Mouse (Mus musculus) heart, postnatal 0 days (tissue): ENCODE measurements at regions not wholly inside any gene's neighbourhood (a gene's known extent, or its start where the extent isn't known, plus 50 kb on each side); places are given as distances from the start of the nearest gene placed in this dataset.

ENCODE experiments used
- ATAC-seq: fragments of 200-750 bp; cut with Nextera tagmentation; 2 replicates; pipeline ENCODE4 v1.8.0; 2017; ENCODE audit warnings: low read depth, moderate number of reproducible peaks, moderate library complexity; ENCODE audit not compliant: insufficient read depth
- DNase-seq: peaks from one replicate; pipeline ENCODE4 v3.0.0-alpha.2; 2016; ENCODE audit warnings: low spot score
- H3K27ac ChIP-seq: fragments of 300-500 bp; sonication (generic); 2 replicates; pipeline ENCODE4 v1.5.1; 2014; ENCODE audit warnings: low read depth, mild to moderate bottlenecking
- H3K27me3 ChIP-seq: fragments of 300-500 bp; sonication (generic); 2 replicates; pipeline ENCODE4 v1.6.1; 2014; ENCODE audit warnings: low read length, mixed read lengths; ENCODE audit not compliant: control insufficient read depth, insufficient read depth
- H3K36me3 ChIP-seq: fragments of 300-500 bp; sonication (generic); replicated peaks from 2 replicates; pipeline ENCODE4 v1.6.1; 2014; ENCODE audit warnings: low read length, mixed read lengths; ENCODE audit not compliant: control insufficient read depth, insufficient read depth
- H3K4me1 ChIP-seq: fragments of 300-500 bp; sonication (generic); 2 replicates; pipeline ENCODE4 v1.6.1; 2014; ENCODE audit warnings: antibody characterized with exemption; ENCODE audit not compliant: control insufficient read depth, insufficient read depth
- H3K4me2 ChIP-seq: fragments of 300-500 bp; sonication (generic); 2 replicates; pipeline ENCODE4 v1.6.1; 2014; ENCODE audit warnings: low read depth, mild to moderate bottlenecking, low read length, moderate library complexity
- H3K4me3 ChIP-seq: fragments of 300-500 bp; sonication (generic); 2 replicates; pipeline ENCODE4 v1.5.1; 2014; ENCODE audit warnings: low read depth, low read length
- H3K9ac ChIP-seq: fragments of 300-500 bp; sonication (generic); replicated peaks from 2 replicates; pipeline ENCODE4 v1.6.1; 2014; ENCODE audit warnings: low read depth, low read length, mixed read lengths
- H3K9me3 ChIP-seq: fragments of 300-500 bp; sonication (generic); replicated peaks from 2 replicates; pipeline ENCODE4 v1.6.1; 2016; ENCODE audit warnings: low read length; ENCODE audit not compliant: control insufficient read depth
- CTCF ChIP-seq: IDR thresholded peaks from 2 replicates; pipeline ENCODE4 v1.5.1; 2016; ENCODE audit warnings: antibody characterized with exemption, control low read depth, low read depth
- EP300 ChIP-seq: IDR thresholded peaks from 2 replicates; pipeline ENCODE4 v1.6.1; 2016; ENCODE audit warnings: antibody characterized with exemption, low read depth
- WGBS: fragments of 180-500 bp; shearing (Covaris S2); extraction: QIAGEN DNeasy Blood & Tissue Kit; methylation state at CpG from one replicate; pipeline ENCODE4 v1.1.7; 2014; 5-methylcytosine and 5-hydroxymethylcytosine counted together

DNA sequence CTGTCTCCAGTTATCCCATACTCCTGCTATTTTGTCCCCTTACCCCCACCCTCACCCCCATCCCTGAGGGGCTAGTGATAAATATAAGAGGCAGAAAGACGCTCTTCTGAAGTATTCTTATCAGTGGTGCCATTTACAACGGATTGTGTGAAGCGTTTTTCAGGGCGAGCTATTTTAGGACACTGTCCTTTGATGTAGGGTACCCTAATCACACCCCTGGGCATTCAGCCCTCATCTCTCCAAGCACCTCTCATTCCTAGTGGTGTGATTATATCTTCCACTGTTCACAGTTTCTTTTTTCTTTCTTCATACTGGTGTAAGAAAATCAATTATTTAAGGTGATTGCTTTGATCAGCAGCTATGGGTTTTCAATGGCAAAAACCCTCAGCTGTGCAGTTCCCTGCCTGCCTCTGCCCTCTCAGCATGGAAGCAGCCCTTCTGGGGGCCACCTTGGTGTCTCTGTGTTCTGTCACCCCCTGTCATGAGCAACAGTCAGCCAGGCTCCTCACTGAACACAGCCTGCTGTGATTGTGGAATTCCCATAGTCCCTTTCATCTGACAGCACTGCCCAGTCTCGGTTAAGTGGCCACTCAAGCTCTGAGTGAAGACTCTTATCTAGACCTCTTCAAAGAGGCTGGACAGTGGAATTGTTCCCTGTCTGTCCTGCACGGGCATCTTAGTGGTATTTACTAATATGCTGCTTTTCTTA lies 196.7 kb upstream of the Id2 start:
- Histone ChIP-seq H3K36me3 (no peaks in the 10 kb centered on the region), H3K4me1 (peaks cover 23% of the 10 kb centered on the region), H3K4me2 (peak overlapping the region; percentile 25; the same call in 1 of the 2 replicates), H3K27me3 (0 out of 2 replicates have a peak, but pooled peaks cover 6% of the 10 kb centered on the region), H3K9ac (no peak overlapping the region), H3K9me3 (no peaks in the 10 kb centered on the region), H3K27ac (peak overlapping the region; percentile 56), H3K4me3 (no peak overlapping the region)
- DNase-seq (peak; percentile 76), ATAC-seq (peak; percentile 93)
- no peak for TF ChIP-seq CTCF
- no peak for TF ChIP-seq EP300
- WGBS: 25% methylated on average over 6 of the region's 6 CpGs

DNA sequence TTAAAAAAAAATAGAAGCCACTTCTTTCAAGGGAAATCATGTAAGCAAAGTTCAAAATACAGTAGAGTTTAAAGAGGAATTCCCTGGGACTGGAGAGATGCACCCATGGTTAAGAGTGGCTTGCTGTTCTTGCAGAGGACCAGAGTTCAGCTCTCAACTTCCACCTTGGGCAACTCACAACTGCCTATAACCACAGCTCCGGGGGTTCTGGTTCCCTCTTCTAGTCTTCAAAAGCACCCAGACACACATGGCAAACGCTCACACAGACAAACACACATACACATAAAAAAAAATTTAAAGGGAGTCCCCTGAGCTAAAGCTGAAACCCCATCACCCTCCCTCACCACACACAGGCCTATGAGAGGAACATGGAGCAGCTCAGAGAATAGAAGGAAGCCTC lies 192.4 kb upstream of the Id2 start:
- no peaks in the 10 kb centered on the region for H3K36me3 ChIP-seq
- no peaks in the 10 kb centered on the region for H3K9me3 ChIP-seq
- no peak overlapping the region for H3K27ac ChIP-seq
- H3K27me3 ChIP-seq: 0 out of 2 replicates have a peak, but pooled peaks cover 6% of the 10 kb centered on the region
- no peak overlapping the region for H3K4me2 ChIP-seq
- H3K4me1 ChIP-seq: peaks cover 12% of the 10 kb centered on the region
- no peak overlapping the region for H3K4me3 ChIP-seq
- H3K9ac ChIP-seq: no peak overlapping the region
- WGBS: 88% methylated on average over 2 of the region's 2 CpGs
- ATAC-seq (no peak), DNase-seq (no peak)
- TF ChIP-seq EP300 (no peak), CTCF (no peak)

DNA sequence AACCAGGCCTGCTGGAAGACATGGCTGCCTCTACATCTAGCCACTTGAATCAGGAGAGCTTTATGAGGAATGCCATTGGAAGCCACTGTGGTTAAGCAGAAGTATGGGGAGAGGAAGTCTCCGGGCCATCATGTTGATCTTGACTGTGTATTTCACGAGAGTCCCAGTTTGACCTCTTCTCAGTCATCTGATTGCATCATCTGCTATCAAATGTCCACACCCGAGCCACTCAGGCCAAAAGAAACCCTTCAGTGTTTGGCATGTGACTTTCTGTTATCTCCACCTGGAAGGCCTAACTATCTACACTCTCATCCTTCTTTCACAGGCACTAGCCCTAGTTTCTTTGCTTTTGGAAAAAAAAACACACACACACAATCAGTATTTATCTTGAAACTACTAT lies 186.9 kb upstream of the Id2 start:
- DNase-seq: no peak

DNA sequence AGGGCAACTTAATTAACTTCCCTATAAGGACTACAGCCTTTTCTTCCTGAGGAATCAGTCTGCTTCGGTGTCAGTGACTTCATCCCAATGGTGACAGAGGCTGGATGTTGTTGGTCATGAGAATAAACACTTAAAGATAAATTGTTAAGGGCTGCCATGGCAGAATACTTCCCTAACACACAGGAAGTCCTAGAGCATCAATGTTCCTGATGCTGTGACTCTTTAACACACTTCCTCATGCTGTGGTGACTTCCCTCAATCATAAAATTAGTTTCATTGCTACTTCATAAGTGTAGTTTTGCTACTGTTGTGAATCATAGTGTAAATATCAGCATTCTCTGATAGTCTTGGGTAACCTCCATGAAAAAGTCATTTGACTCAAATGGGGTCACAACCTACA lies 184.5 kb upstream of the Id2 start:
- no peaks in the 10 kb centered on the region for H3K36me3 ChIP-seq
- no peak overlapping the region for H3K9ac ChIP-seq
- H3K4me3 ChIP-seq: no peak overlapping the region
- H3K9me3 ChIP-seq: no peaks in the 10 kb centered on the region
- H3K4me2 ChIP-seq: no peak overlapping the region
- WGBS: 61% methylated on average over 1 of the region's 1 CpGs
- DNase-seq (no peak), ATAC-seq (no peak)
- no peak overlapping the region for H3K27ac ChIP-seq
- H3K27me3 ChIP-seq: no peaks in the 10 kb centered on the region
- no peaks in the 10 kb centered on the region for H3K4me1 ChIP-seq
- TF ChIP-seq EP300: no peak
- no peak for TF ChIP-seq CTCF

More for the DNA sequence above, 186.9 kb upstream of the Id2 start:
- no peak for ATAC-seq
- Histone ChIP-seq H3K4me1 (no peaks in the 10 kb centered on the region), H3K36me3 (no peaks in the 10 kb centered on the region), H3K4me2 (no peak overlapping the region), H3K27ac (no peak overlapping the region), H3K9ac (no peak overlapping the region), H3K9me3 (no peaks in the 10 kb centered on the region), H3K4me3 (no peak overlapping the region), H3K27me3 (no peaks in the 10 kb centered on the region)
- no peak for TF ChIP-seq CTCF
- no peak for TF ChIP-seq EP300
- WGBS: 50% methylated on average over 3 of the region's 3 CpGs

DNA sequence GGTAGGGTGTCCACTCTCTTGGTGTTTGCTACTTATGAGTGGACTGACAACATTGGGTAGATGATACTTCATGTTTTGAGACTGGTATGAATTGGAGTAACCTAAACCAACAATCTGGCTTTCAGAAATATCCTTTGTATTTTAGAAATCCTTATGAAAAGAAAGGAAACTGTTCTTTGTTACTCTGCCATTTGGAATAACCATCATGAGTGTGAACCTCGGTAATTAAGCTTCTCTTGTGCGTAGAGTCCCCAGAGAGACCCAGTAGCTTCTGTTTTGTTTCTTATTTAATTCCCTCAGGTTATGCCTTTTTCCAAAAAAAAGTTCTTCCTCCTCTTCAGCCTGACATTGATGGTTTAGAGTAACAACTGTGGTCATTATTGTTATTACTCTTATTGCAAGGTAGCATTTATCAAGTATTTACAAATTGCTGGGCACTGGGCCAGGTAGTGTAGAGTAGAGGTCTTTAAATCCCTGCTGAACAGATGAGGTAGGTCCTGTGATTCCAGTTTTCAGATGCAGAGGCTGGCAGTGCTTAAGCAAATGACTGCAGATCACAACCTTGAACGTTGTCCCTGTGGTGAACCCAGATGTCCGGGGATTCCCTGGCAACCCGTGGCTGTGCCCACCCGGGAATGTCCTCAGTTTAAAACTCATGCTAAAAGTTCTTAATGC lies 176.8 kb upstream of the Id2 start:
- no peaks in the 10 kb centered on the region for H3K4me1 ChIP-seq
- ATAC-seq (no peak), DNase-seq (no peak)
- H3K9me3 ChIP-seq: no peaks in the 10 kb centered on the region
- TF ChIP-seq CTCF: no peak
- H3K4me2 ChIP-seq: no peak overlapping the region
- no peak overlapping the region for H3K27ac ChIP-seq
- H3K36me3 ChIP-seq: no peaks in the 10 kb centered on the region
- WGBS: 65% methylated on average over 6 of the region's 6 CpGs
- no peaks in the 10 kb centered on the region for H3K27me3 ChIP-seq
- H3K9ac ChIP-seq: no peak overlapping the region
- H3K4me3 ChIP-seq: no peak overlapping the region
